In genomic region chr5:138768704-138769103, GRCm38 (mm10) we compare ENCODE assay signal across 26 mouse cellular contexts. TPM values are rescaled to one million over a fixed set of nuclear protein-coding genes. Genes with fewer than 3 reads are reported as not detected.
"Had no signal": no experiment of that assay in that cellular context is flagged by ENCODE, and none has a peak within 500 bp of the region (broad histone marks: within the 10 kb centered on the region; RNA-seq: fewer than 3 reads in every experiment).

No protein-coding gene starts in this region.

- H3K27me3 ChIP-seq: kidney, embryonic 15.5 days; limb, embryonic 13.5 days; liver, embryonic 12.5 days; liver, embryonic 15.5 days; midbrain, embryonic 12.5 days; midbrain, embryonic 15.5 days; neural tube, embryonic 12.5 days; neural tube, embryonic 15.5 days; stomach, embryonic 15.5 days had no signal

- H3K4me2 ChIP-seq: kidney, embryonic 15.5 days; limb, embryonic 13.5 days; liver, embryonic 12.5 days; liver, embryonic 15.5 days; lung, embryonic 14.5 days; midbrain, embryonic 12.5 days; midbrain, embryonic 15.5 days; neural tube, embryonic 12.5 days; neural tube, embryonic 15.5 days; stomach, embryonic 15.5 days had no signal

- H3K4me1 ChIP-seq: kidney, embryonic 15.5 days; limb, embryonic 10.5 days; limb, embryonic 13.5 days; liver, embryonic 12.5 days; liver, embryonic 15.5 days; midbrain, embryonic 12.5 days; midbrain, embryonic 15.5 days; stomach, embryonic 15.5 days had no signal

- H3K27ac ChIP-seq: kidney, embryonic 15.5 days; limb, embryonic 10.5 days; limb, embryonic 13.5 days; liver, embryonic 12.5 days; liver, embryonic 15.5 days; midbrain, embryonic 12.5 days; midbrain, embryonic 15.5 days; neural tube, embryonic 12.5 days; neural tube, embryonic 15.5 days; stomach, embryonic 15.5 days had no signal

- H3K9ac ChIP-seq: kidney, embryonic 15.5 days; liver, embryonic 12.5 days; liver, embryonic 15.5 days; lung, embryonic 14.5 days; midbrain, embryonic 12.5 days; midbrain, embryonic 15.5 days; neural tube, embryonic 12.5 days; neural tube, embryonic 15.5 days; stomach, embryonic 15.5 days had no signal

- ATAC-seq: intestine, postnatal 0 days; liver, embryonic 12.5 days; midbrain, embryonic 15.5 days had no signal

- H3K9me3 ChIP-seq: kidney, embryonic 15.5 days; limb, embryonic 10.5 days; limb, embryonic 13.5 days; liver, embryonic 12.5 days; liver, embryonic 15.5 days; midbrain, embryonic 12.5 days; midbrain, embryonic 15.5 days; neural tube, embryonic 12.5 days; neural tube, embryonic 15.5 days; stomach, embryonic 15.5 days had no signal

- H3K36me3 ChIP-seq: limb, embryonic 10.5 days; limb, embryonic 13.5 days; liver, embryonic 15.5 days had no signal

- DNase-seq: kidney, adult 2 months; kidney, postnatal 36 days; liver; right cerebral cortex, adult 18-20 months; right cerebral cortex, postnatal 14 days; right cerebral cortex, postnatal 4 days; spleen, adult 18-20 months; thymus, postnatal 25 days had no signal

- H3K4me3 ChIP-seq: kidney, embryonic 15.5 days; limb, embryonic 10.5 days; limb, embryonic 13.5 days; liver, embryonic 12.5 days; liver, embryonic 15.5 days; midbrain, embryonic 12.5 days; midbrain, embryonic 15.5 days; neural tube, embryonic 12.5 days; neural tube, embryonic 15.5 days; stomach, embryonic 15.5 days had no signal

RNA-seq across cellular contexts. Expression of gene Gm5294, which starts 51.2 kb away (rescaled TPM):
- total RNA-seq: layer of hippocampus, adult 8-10 months; layer of hippocampus, postnatal 10 days; left cerebral cortex, postnatal 25 days; megakaryocyte-erythroid progenitor cell, adult 5-6 weeks had no signal
- polyA plus RNA-seq: intestine, embryonic 14.5 days; intestine, postnatal 0 days; kidney, embryonic 15.5 days; limb, embryonic 10.5 days; limb, embryonic 13.5 days; liver, embryonic 12.5 days; liver, embryonic 15.5 days; lung, embryonic 14.5 days; midbrain, embryonic 12.5 days; midbrain, embryonic 15.5 days; neural tube, embryonic 12.5 days; neural tube, embryonic 15.5 days; stomach, embryonic 15.5 days; thymus, postnatal 0 days had no signal
